Mouse (Mus musculus) thymus, adult 2 months (tissue): Measurements from ENCODE around the gene Arhgef40.

Experiments used
- CTCF ChIP-seq: fragments of 200-500 bp; IDR thresholded peaks from 2 replicates; pipeline ENCODE4 v1.5.1; 2012; ENCODE audit warnings: mild to moderate bottlenecking, control low read depth, low read length, moderate library complexity, borderline replicate concordance; ENCODE audit not compliant: control insufficient read depth, poor library complexity, insufficient read depth; ENCODE audit errors: extremely low read depth
- POLR2A ChIP-seq: fragments of 200-500 bp; IDR thresholded peaks from 2 replicates; pipeline ENCODE4 v1.6.1; 2012; ENCODE audit warnings: mild to moderate bottlenecking, low read length, control low read depth, moderate library complexity; ENCODE audit not compliant: control insufficient read depth, poor library complexity, insufficient read depth; ENCODE audit errors: extremely low read depth

GRCm38 (mm10) chr14:51988731-51989130 lies 4.2 kb downstream of the Arhgef40 start:
- no peak for TF ChIP-seq POLR2A
- no peak for TF ChIP-seq CTCF
